Mouse (Mus musculus) G1E-ER4 (cell line): ENCODE data around the gene Cybb. TPM values are rescaled to one million over a fixed set of nuclear protein-coding genes. Genes with fewer than 3 reads are reported as not detected.

Experiments used
- GATA1 ChIP-seq: IDR thresholded peaks from one replicate; pipeline ENCODE4 v1.8.0; 2012; ENCODE audit warnings: low read length, inconsistent platforms
- polyA plus RNA-seq: library from polyadenylated mRNA; stranded (reverse); fragments of >175 nt; gene quantifications from 2 replicates; pipeline ENCODE4 v1.2.3, GENCODE M21; 2012

The Cybb gene
- not detected in 2 replicates for polyA plus RNA-seq

GRCm38 (mm10) chrX:9487671-9488070 is at the start of gene Cybb:
Gene Cybb, minus strand, starts transcription at chrX:9487771.
- TF ChIP-seq GATA1 = no peak

DNA sequence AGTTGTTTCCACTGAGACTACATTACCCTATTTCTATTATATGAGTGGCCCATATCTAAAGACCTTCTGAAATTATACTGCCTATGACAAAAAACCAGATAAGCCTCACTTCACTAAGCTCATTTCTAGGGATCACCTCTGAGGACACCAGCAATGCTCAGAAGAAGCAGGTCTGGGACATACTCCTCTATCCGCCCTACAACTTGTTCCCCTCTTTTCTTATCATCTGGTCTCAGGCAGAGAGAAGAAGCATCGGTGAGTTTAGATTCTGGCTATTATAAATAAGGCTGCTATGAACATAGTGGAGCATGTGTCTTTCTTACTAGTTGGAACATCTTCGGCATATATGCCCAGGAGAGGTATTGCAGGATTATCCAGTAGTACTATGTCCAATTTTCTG is 49.3 kb upstream of the Cybb start:
- TF ChIP-seq GATA1 = no peak

GRCm38 (mm10) chrX:9474440-9474839 is 13.1 kb downstream of the Cybb start:
- no peak for TF ChIP-seq GATA1

GRCm38 (mm10) chrX:9473768-9474167 is 13.8 kb downstream of the Cybb start:
- no peak for TF ChIP-seq GATA1

DNA sequence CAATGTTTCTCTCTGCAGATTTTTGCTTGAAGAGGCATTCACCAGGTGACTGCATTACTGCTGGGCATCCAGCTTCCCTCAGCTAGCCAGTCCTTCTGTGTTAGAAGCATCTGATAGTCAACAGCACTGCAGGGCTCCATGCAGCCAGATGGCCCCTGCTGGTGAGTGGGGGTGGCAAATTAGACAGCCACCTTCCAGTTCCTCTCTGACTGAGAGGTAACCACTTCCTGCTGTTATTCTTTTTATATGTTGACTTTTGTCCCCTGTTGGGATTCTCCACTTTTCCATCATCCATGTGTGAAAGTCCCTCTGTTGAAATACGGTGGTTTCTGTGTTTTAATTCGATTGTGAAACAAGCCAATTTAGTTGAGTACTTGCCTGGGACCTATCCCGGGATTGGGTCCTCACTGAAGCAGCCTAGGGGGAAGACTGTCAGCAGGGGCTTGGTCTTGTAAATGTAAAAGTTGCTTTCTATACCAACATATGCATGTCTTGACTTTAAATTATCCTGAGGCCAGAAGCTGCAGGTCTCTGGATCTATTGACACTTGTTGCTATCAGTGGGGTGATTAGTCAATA is 16.7 kb downstream of the Cybb start:
- no peak for TF ChIP-seq GATA1

GRCm38 (mm10) chrX:9469100-9469499 is 18.5 kb downstream of the Cybb start:
- TF ChIP-seq GATA1 = no peak

DNA sequence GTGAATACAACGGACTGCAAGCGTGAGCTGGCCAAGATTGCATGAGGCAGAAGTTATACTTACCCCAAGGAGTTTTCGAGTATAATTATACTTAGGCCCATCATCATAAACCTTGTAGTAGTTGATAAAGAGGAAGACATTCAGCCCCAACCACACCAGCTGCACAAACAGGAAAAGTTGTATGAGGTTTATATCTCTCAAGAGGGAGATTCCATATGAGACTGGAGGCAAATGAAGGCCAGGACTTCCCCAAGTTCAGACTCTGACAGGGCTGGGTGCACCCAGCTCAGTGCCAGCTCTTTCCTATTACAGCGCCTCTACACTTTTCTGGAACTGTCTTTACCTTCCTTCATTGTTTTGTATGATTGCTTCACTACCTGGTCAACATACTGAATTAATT is 20.6 kb downstream of the Cybb start:
- no peak for TF ChIP-seq GATA1

GRCm38 (mm10) chrX:9465890-9466289 is 21.7 kb downstream of the Cybb start:
- no peak for TF ChIP-seq GATA1

DNA sequence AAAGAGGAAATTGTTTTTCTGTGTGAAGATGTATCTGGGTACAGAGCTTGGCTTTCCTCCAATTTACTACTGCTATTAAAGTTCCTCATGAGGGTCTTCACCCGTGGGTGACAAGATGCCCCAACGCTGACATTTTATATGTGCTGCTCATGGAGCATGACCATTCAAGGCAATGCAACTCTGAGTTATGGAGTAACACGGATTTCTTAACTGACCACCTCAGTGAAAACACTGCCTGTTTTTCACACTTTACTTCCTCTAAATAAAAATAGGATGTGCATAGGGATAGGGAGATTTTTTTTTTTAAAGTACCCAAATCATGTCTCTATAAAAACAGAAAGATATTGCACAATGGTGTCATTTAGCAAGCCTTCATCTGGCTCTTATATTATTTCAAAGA is 24.9 kb downstream of the Cybb start:
- TF ChIP-seq GATA1 = no peak

- no peak for TF ChIP-seq GATA1
These were observed 26.2 kb downstream of the Cybb start for GRCm38 (mm10) chrX:9461399-9461798.

- TF ChIP-seq GATA1 = no peak
These were observed 27.1 kb downstream of the Cybb start for GRCm38 (mm10) chrX:9460387-9460930.

DNA sequence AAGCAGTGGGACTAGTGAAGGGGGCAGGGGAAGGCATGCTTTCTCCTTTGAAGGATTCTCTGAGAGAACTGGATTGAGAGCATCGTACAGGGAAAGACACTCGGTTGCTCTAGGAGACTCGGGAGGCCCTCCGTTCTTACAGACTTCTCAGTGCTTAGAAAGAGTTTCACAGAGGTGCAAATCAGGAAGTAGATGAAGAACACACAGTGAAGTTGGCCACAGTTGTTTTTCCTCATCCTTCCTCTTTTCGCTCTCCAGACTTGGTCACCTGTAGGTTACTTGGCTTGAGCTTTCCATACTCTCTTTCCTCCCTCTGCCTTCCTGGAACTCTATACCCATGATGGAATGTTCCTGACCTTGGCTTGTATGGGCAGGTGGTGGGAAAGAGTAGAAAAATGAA is 35.2 kb downstream of the Cybb start:
- TF ChIP-seq GATA1 = no peak

DNA sequence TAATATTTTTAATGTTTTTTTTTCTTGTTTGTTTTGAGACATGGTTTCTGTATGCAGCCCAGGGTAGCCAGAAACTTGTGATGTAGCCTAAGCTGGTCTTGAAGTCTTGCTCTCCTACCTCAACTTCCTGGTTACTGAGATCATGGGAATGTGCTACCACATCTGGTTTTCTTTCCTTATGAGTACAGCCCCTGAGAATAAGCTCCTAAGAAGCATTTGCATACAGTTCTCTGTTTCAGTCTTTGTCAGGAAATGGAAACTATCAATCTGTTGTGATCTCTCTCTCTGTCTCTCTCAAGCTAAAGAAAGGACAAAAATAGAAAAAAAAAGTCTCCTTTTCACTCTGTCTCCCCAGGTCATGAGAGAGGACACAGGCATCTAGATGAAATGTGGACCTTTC is 40.3 kb downstream of the Cybb start:
- TF ChIP-seq GATA1 = no peak

- no peak for TF ChIP-seq GATA1
These were observed 46.5 kb downstream of the Cybb start for GRCm38 (mm10) chrX:9441102-9441501.

DNA sequence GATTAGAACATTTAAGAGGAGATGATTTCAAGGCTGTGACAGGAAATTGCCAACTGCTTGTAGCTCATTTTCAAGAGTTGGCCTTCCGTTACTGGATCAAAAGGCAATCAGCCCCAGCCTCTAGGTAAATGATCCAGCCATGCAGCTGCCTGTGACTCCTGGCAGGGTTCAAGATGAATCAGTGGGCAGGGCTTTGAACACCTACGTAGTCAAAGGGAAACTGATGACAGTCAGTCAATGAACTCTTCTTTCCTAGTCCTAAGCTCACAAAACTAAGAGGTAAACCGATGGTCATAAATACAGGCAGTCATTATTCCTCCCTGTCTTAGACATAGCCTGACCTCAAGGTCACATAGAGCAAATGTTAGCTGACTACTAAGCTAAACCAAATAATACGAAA is 47.0 kb downstream of the Cybb start:
- TF ChIP-seq GATA1 = no peak

GRCm38 (mm10) chrX:9439257-9439656 is 48.3 kb downstream of the Cybb start:
- no peak for TF ChIP-seq GATA1

DNA sequence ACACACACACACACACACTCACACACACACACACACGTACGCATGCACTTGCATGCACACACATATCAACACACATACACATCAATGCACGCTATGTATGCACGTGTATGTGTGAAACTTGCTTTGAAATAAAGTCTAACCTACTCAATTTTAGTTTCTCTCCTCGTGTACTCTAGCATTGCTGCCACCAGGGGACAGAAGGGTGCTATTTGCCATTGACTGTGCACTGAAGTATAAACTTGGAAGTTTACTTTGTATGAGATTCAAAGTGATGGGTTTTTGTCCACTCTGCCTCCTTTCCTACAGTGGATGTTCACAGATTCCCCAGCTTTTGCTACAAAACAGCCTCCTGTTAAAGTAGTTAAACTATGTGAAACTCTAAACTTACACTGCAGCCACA is 73.7 kb downstream of the Cybb start:
- no peak for TF ChIP-seq GATA1

Other genes starting within 250 kb of the Cybb start
- not detected in 2 replicates for gene Gm14862, start 230.9 kb downstream of the Cybb start, polyA plus RNA-seq
- 24.2 TPM in 2 replicates for gene Xk, start 215.0 kb downstream of the Cybb start, polyA plus RNA-seq
- 0.30 TPM in 1 of 2 replicates, not detected in the other for gene H2al1m, start 204.0 kb downstream of the Cybb start, polyA plus RNA-seq
- gene H2al1k, start 137.1 kb downstream of the Cybb start, polyA plus RNA-seq = not detected in 2 replicates
- gene H2al1o, start 84.6 kb upstream of the Cybb start, polyA plus RNA-seq = not detected in 2 replicates
- 1.0 and 1.9 TPM in 2 replicates for gene Dynlt3, start 175.2 kb upstream of the Cybb start, polyA plus RNA-seq